Mouse (Mus musculus) thymus, postnatal 36 days (tissue): Measurements from ENCODE around the gene Neurl3.

Experiments used
- DNase-seq, 2 experiments: peaks; one replicate each; pipeline ENCODE4 v3.0.0; 2022; ENCODE audit warnings: mixed read lengths in 2 of 2

Neurl3 gene

GRCm38 (mm10) chr1:36274455-36274854, at the start of gene Neurl3:
Gene Neurl3 (minus strand): TSS chr1:36274679.
- DNase-seq: peak in 1 of 2 experiments; percentile 7

- no peak for DNase-seq
Observed at GRCm38 (mm10) chr1:36323746-36324448, 49.4 kb upstream of the Neurl3 start.

- no peak for DNase-seq
Observed at GRCm38 (mm10) chr1:36323076-36323475, 48.6 kb upstream of the Neurl3 start.

GRCm38 (mm10) chr1:36321829-36322573, 47.5 kb upstream of the Neurl3 start:
- peak in 1 of 2 experiments; percentile 27 for DNase-seq

- no peak for DNase-seq
Observed at GRCm38 (mm10) chr1:36321164-36321563, 46.7 kb upstream of the Neurl3 start.

- no peak for DNase-seq
Observed at GRCm38 (mm10) chr1:36315776-36316100, 41.3 kb upstream of the Neurl3 start.

GRCm38 (mm10) chr1:36314959-36315775, 40.7 kb upstream of the Neurl3 start:
- peak; percentile 28 to 51 for DNase-seq

GRCm38 (mm10) chr1:36309498-36309901, 35.0 kb upstream of the Neurl3 start:
- no peak for DNase-seq

GRCm38 (mm10) chr1:36308966-36309475, 34.5 kb upstream of the Neurl3 start:
- DNase-seq: no peak

- peak; percentile 30 to 47 for DNase-seq
Observed at GRCm38 (mm10) chr1:36308451-36308901, 34.0 kb upstream of the Neurl3 start.

GRCm38 (mm10) chr1:36307495-36308280, 33.2 kb upstream of the Neurl3 start, which contains the start of gene Arid5a:
Gene Arid5a (plus strand): TSS chr1:36307733.
- DNase-seq: peak; percentile 92 to 93

GRCm38 (mm10) chr1:36307121-36307494, 32.6 kb upstream of the Neurl3 start:
- no peak for DNase-seq

- DNase-seq: no peak
Observed at GRCm38 (mm10) chr1:36306120-36306519, 31.6 kb upstream of the Neurl3 start.

- DNase-seq: no peak
Observed at GRCm38 (mm10) chr1:36304764-36305163, 30.3 kb upstream of the Neurl3 start.

- DNase-seq: peak; percentile 36 to 56
Observed at GRCm38 (mm10) chr1:36303381-36304320, 29.2 kb upstream of the Neurl3 start.

GRCm38 (mm10) chr1:36302957-36303356, 28.5 kb upstream of the Neurl3 start:
- DNase-seq: no peak

- no peak for DNase-seq
Observed at GRCm38 (mm10) chr1:36302273-36302672, 27.8 kb upstream of the Neurl3 start.

- no peak for DNase-seq
Observed at GRCm38 (mm10) chr1:36300486-36300885, 26.0 kb upstream of the Neurl3 start.

- no peak for DNase-seq
Observed at GRCm38 (mm10) chr1:36299676-36300075, 25.2 kb upstream of the Neurl3 start.

- no peak for DNase-seq
Observed at GRCm38 (mm10) chr1:36299126-36299525, 24.6 kb upstream of the Neurl3 start.

- DNase-seq: no peak
Observed at GRCm38 (mm10) chr1:36298107-36298506, 23.6 kb upstream of the Neurl3 start.
